Mouse (Mus musculus): ENCODE measurements around the gene Tle2.
A peak's percentile ranks its signal among the peaks of the same experiment; 100 is the strongest.

Gene Tle2

DNA sequence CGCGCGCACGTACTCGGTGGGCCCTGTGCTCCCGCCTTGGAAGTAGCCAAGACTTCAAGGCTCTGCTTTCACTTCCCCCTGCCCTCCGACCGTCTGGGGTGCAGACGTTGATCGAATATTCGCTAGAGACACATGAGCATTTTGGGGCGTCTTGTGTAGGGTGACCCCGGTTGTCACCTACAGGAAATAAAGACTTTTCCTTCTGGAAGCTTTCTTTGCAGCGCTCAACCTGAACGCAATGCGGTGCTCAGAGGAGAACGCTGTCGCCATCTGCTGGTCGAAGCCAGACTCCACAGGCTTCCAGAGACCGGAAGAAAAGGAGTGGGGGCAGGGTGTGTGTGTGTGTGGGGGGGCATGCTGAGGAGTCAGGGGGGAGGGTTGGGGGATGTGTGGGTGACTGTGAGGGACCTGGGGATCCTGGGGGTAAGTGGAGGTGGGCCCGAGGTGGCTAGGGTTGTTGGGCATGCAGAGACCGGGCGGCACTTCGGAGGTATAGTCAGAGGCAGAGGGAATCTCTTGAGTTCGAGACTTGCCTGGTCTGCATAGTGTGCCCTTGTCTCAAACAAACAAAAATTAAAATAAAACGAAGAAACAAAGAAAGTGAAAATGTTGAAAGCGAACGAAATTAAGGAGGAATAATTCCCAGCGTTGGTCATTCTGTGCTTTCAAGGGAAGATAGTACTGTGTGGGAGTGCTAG lies 30.8 kb downstream of the Tle2 start:
- peak; percentile 84 for DNase-seq (ENCODE audit: low spot score)

DNA sequence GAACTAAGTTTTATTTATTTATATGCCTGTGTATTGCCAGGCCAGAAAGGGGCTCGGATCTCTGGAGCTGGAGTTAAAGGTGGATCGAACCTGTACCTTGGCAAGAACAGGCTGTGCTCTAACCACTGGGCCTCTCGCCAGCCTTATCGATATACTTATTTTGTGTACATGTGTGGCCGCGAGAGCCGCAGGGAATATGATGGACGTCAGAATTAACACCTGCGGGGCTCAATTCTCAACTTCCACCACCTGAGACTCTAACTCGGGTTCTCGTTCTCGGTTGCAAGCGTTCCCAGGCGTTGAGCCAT lies 31.3 kb downstream of the Tle2 start:
- DNase-seq (ENCODE audit: low spot score), result no peak

DNA sequence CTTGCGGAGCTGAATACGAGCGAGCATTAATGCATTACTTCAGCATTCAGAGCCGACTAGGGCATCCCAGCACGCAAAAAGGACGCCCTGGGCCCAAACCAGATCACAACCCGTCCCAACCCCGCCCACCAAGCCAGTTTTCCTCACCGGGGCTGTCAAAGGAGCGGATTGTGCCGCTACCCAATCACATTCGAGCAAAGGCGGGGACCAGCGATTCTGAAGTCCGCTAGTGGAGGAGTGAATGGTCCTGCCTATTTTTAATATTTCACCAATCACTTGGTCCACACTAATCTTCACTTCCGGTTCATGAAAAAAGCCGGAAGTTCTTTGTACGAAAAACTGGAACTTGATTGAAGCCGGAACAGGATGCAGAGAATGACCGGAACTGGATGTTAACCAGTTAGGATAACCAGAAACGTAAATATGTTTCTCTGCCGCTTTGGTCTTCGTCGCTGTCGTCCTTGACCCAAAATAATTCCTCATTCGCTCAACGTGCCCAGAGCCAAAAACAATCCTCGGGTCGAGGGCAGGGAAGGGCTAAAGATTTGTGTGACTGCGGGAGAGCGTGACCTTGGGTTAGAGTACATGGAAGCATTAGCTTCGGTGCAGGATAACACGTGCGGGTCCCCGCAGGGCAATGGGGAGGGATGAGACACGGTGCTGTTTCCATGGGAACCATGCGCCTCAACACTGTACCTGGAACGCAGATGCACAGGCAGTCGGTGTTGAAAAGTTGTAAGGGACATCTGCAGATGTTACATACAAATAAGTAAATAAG lies 31.8 kb downstream of the Tle2 start, which contains the start of gene BC025920:
Gene BC025920, plus strand, starts transcription at position 297 of the 778 bp plus-strand sequence.
- peak; percentile 91 for DNase-seq (ENCODE audit: low spot score)

DNA sequence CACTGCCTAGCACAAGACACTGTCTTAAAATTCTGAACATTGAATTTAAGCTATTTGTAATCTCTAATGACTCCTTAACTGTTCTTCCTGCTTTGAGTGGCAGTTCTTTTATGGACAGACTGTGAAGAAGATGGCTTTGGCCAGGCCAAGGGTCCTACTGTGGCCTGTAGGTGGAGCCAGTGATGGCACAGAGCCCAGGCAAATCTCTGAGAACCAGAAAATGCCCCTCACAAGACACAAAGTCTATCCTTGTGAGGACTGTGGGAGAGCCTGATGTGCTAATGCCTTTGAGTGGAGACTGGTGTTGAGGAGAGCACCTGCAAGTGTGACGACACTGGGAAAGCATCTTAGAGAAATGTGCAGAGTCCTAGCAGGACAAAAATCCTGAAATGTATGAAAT lies 33.9 kb downstream of the Tle2 start:
- DNase-seq (ENCODE audit: low spot score), result no peak

DNA sequence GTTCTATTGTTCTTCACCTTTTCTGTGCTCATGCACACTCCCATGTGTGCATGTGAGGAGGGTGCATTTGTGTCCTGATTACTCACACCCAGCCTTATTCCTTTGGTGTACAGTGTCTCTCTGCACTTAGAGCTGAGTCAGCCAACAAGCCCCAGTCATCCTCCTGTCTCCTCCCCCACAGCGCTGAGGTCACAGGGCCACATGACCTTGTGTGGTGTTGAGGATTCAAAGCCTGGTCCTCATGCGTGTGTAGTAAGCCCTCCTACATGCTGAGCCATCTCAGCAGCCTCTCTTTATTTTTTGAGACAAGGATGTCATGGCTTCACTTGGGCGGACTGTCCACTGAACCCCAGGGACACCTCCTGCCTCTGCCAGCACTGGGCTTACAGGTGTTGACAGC lies 38.4 kb downstream of the Tle2 start:
- no peak for DNase-seq (ENCODE audit: low spot score)

DNA sequence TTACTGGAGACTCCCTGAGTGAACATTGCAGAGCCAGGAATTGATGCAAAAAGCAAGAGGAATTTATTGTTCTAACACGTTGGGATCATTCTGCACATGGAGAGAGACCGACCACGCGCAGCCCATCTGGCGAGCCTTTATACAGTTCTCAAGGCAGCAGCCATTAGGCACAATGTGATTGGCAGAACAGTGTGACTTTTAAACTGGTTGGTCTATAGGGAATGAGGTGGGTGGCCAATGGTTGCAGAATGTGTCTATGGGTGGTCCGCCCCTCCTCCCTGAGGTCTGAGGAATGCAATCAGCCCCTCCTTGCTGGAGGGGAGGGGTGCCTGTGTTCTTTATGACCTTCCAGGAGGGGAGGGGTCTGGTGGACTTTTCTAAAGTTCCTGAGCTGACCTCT lies 41.1 kb downstream of the Tle2 start:
- no peak for DNase-seq (ENCODE audit: low spot score)

DNA sequence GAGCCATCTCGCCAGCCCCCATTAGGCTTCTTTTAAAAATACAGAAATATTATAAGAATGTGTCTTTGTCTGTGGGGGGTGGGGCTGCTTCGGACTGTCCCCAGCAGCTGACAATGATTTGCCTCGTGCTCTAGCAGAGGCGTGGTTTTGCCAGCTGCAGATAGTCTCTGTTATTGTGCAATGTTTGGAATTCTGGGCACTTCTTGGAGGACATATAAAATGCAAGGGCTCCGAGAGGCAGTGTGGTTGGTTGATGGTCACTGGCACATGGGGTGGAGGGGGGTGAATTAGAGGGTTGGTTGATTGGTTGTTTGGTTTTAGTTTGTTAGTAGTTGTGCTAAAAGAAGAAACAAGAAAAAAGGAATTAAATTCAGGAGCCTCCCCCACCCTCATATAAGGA lies 45.6 kb downstream of the Tle2 start:
- DNase-seq (ENCODE audit: low spot score), result no peak

DNA sequence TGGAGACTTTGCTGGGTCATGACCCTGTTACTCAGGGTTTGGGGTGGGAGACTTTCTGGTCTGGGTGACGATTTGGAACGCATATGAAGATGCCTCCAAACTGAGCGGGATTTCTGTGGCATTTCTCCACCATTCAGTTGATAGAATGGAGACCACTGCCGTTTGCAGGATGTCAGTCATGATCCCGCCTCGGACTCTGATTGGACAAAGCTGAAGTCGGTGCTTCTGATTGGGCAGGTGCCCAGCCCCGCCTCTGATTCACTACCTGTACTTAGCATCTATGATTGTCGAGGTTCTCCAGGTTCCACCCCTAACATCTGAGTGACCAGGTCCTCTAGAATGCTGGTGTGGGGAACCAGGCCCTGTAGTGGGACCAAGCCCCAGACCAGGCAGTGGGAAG lies 46.4 kb downstream of the Tle2 start:
- no peak for DNase-seq (ENCODE audit: low spot score)

DNA sequence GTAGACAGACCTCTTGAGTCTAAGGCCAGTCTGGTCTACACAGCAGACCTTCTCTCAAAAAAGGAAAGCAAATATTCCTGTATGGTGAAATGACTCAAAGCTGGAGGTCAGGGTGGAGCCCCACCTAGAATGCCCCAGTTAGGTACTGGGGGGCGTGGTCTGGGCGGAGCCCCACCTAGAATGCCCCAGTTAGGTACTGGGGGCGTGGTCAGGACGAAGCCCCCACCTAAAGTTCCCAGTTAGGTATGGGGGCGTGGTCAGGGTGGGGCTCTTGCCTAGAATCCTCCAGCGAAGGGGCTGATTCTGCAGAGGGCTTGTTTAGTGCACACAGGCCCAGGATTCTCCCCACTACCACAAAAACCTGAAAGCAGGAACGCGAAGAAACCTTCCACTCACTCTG lies 49.1 kb downstream of the Tle2 start:
- DNase-seq (ENCODE audit: low spot score), result no peak

DNA sequence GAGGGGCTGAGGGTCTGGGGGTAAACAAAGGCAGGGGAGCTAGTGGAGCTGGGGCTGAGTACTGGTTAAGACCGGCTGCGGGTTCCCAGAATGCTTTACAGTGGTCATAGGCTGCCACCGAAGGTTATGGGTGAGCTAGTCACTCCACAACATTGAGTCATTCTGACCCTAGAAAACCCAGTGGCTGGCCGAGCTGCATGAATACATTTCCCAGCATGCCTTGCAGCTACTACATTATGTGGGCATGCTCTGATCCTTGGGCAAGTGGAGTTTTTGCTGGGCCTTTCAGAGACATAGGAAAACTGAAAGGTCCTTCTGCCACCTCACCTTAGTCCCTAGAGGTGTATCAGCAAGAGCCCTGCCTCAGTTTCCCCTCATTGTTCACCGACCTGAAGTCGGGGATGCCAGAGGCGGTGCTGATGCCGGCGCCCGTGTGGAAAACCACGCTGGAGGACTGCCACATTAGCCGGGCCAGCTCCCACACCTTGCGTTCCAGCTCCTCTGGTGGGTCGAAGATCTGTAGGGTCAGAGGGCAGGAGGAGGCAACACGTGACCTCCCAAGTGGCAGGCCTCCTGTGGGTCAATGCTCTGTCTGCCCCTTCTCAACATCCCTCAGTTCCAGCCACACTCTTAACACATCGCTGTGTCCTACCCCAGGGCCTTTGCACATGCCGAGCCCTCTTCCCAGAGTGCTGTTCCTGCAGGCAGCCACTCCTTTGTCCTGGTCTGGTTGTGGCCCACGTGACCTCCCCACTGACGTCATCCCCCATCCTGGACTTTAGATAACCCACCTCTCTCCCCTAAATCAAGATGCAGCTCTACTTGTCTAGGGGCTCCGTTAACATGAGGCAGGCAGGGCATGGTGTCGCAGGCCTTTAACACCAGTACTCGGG lies 52.0 kb downstream of the Tle2 start:
- no peak for DNase-seq (ENCODE audit: low spot score)

DNA sequence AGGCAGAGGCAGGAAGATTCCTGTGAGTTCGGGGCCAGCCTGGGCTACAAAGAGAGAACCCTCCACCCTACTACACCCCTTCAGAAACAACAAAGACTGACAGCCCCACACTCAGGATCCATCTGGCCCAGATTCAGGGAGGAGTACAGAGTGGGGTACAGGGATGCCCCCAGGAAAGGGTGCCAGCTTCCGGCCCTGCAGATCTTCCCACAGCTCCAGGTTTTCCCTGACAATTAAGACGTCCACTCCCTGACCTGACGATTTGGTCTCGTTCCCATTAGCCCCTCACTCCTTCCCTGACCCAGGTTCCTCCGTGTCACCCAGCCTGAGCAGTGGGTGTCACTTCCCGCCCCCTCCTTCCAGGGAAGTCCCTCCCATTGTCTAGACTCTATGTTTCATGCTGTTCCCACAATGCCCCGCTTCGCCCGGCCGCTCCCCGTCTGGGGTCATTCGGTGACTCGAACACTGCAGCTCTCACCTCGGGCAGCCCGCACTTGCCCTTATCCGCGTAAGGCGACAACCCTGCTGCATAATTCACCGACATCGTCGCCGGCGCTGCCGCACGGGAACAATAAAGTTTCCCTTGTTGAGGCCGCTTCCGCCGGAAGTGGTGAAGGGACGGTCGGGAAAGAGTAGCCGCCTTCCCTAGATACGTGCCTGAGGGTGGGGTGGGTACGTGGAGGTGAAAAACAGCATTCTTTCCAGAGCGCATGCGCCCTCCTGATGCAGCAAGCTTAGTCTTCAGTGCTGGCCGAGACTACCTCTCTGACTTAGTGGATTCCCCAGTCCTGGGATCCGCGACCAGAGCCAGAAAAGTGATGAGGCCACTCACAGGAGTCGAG lies 52.9 kb downstream of the Tle2 start, which contains the start of gene Sirt6:
Gene Sirt6, minus strand, starts transcription at position 804 of the 842 bp plus-strand sequence.
- peak; percentile 88 for DNase-seq (ENCODE audit: low spot score)

DNA sequence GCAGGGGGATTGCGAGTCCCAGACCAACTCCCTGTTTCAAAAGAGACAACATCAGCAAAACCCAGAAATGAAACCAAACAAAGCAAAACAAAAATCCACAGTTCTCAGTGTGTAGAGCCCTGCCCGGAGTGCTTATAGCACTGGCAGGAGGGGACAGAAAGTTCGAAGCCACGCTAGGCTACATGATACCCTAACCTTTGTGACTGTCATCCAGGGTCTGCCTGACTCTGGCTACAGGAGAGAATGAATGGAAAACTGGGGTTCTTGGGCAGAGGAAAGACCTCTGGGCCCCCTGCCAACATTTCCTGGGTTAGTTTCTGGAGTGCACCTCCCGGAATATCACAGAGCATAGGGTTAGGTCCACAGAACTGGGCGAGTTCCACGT lies 53.5 kb downstream of the Tle2 start:
- no peak for DNase-seq (ENCODE audit: low spot score)

DNA sequence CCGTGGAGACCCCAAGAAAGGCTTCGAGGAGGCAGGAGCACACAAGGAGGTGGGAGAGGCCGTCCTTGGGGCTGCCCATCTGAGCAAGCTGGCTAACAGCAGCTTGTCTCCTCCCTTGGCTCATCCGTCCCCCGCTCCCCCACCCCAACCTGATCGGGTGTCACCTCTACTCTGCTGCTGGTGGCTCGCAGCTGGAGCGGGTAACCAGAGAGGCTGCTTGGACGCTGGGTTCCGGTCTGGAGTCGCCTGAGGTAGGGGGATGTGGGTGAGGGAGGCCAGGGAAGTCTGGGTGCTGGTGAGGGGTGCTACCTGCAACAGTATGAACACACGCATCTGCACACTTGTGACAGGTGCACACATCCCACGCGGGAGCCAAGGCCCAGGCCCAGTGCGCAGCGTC lies 54.0 kb downstream of the Tle2 start, which contains the start of gene Ankrd24:
Gene Ankrd24, plus strand, starts transcription at position 151 of the 400 bp plus-strand sequence.
- DNase-seq (ENCODE audit: low spot score), result no peak

DNA sequence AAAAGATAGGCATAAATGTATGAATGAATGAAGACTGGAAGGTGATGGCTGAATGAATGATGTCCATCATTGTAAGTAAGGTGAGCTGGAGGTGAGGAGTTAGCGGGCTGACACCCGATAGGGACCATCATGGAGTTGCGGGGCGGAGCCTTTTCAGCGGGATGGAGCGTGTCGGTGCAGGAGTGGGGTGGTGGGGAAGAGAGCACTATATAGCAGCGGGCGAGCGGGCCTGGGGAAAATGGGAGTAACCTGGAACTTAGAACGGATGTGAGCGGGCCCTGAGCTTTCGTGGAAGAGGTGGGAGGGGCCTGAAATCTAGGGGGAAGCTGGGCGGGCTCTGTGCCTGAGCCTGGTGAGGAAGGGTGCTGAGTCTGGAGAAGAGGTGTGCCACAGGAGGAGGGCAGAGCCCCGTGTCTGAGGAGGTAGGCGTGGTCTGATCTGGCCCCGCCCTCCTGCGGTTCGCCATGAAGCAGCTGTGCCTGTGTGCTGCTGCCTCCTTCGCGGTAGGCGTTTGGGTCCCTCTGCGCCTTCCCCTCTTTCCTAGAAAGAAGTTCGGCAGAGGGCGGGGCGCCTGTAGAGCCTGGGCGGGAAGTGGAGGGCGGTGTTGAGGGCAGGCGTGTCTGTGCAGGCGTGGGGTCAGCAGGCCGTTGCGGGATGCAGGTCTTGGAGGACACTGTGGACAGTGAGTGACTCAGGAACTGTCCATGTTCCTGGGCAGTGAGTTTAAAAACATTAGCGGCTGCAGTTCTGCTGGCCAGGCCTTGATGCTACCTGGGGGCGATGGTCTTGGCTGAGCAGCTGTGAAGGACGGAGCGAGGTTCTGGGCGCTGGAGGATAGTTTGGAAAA lies 59.1 kb downstream of the Tle2 start:
- DNase-seq (ENCODE audit: low spot score), result peak; percentile 87

DNA sequence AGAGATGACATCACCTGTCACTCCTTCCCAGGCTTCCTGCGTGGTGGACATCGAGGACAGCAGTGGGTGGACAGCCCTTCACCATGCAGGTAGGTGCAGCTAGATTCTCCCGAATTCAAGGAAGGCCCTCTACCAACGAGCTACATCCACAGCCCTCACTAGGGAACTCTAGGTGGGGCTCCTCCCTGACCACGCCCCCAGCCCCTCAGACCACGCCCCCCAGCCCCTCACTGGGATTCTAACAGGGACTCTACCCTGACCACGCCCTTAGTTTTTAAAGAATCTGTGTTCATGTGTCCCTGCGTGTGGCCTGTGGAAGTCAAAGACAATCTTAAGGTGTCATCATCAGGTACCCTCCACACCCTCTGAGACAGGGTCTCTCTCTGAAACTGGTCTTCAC lies 62.0 kb downstream of the Tle2 start:
- no peak for DNase-seq (ENCODE audit: low spot score)

DNA sequence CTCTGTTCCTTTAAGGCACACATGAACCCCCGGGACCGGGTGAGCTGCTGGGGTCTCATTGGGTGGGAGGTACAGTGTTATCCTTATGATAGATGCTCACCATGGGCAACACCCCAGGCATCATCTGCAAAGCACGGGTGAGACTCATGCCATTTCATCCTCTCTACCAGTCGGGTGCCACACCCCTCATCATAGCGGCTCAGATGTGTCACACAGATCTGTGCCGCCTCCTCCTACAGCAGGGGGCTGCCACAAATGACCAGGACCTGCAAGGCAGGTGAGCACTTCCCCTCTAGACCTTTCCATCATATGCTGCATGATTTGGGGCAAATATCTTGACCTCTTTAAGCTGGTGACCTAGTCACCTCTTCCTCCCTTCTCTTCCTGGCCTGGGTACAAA lies 63.7 kb downstream of the Tle2 start:
- no peak for DNase-seq (ENCODE audit: low spot score)

Measured in ovary, postnatal 36 days (tissue).